Mouse (Mus musculus) liver, postnatal 0 days (tissue): Measurements from ENCODE around the gene Kcna5. TPM values are rescaled to one million over a fixed set of nuclear protein-coding genes. Genes with fewer than 3 reads are reported as not detected.
A peak's percentile ranks its signal among the peaks of the same experiment; 100 is the strongest.

Experiments used
- ATAC-seq: fragments of 200-750 bp; cut with Nextera tagmentation; 2 replicates; pipeline ENCODE4 v1.8.0; 2017; ENCODE audit warnings: mild to moderate bottlenecking, moderate library complexity
- DNase-seq: peaks from one replicate; pipeline ENCODE4 v3.0.0-alpha.2; 2016
- H3K27ac ChIP-seq: fragments of 300-500 bp; sonication (generic); 2 replicates; pipeline ENCODE4 v1.5.1; 2014; ENCODE audit warnings: antibody characterized with exemption, moderate library complexity, mild to moderate bottlenecking, low read depth
- H3K27me3 ChIP-seq: fragments of 300-500 bp; sonication (generic); 2 replicates; pipeline ENCODE4 v1.6.1; 2014; ENCODE audit warnings: low read length, control low read depth, mixed read lengths; ENCODE audit not compliant: insufficient read depth
- H3K36me3 ChIP-seq: fragments of 300-500 bp; sonication (generic); replicated peaks from 2 replicates; pipeline ENCODE4 v1.6.1; 2014; ENCODE audit warnings: mild to moderate bottlenecking, control low read depth, low read length, moderate library complexity, mixed read lengths; ENCODE audit not compliant: insufficient read depth
- H3K4me1 ChIP-seq: fragments of 300-500 bp; sonication (generic); 2 replicates; pipeline ENCODE4 v1.6.1; 2014; ENCODE audit warnings: antibody characterized with exemption, mild to moderate bottlenecking, control low read depth; ENCODE audit not compliant: insufficient read depth
- H3K4me2 ChIP-seq: fragments of 300-500 bp; sonication (generic); 2 replicates; pipeline ENCODE4 v1.6.1; 2014; ENCODE audit warnings: low read depth, mild to moderate bottlenecking, low read length, moderate library complexity, mixed read lengths
- H3K4me3 ChIP-seq: fragments of 300-500 bp; sonication (generic); 2 replicates; pipeline ENCODE4 v1.5.1; 2014; ENCODE audit warnings: low read depth, low read length
- H3K9ac ChIP-seq: fragments of 300-500 bp; sonication (generic); replicated peaks from 2 replicates; pipeline ENCODE4 v1.6.1; 2014; ENCODE audit warnings: mild to moderate bottlenecking, moderate library complexity
- H3K9me3 ChIP-seq: fragments of 300-500 bp; sonication (generic); 2 replicates; pipeline ENCODE4 v1.6.1; 2016; ENCODE audit warnings: mild to moderate bottlenecking, control low read depth, low read length, mixed read lengths
- CTCF ChIP-seq: sonication (generic); IDR thresholded peaks from 2 replicates; pipeline ENCODE4 v1.5.1; 2016; ENCODE audit warnings: antibody characterized with exemption, low read depth
- EP300 ChIP-seq: IDR thresholded peaks from 2 replicates; pipeline ENCODE4 v1.6.1; 2016; ENCODE audit warnings: antibody characterized with exemption, low read depth, mild to moderate bottlenecking
- WGBS: fragments of 180-500 bp; shearing (Covaris S2); extraction: QIAGEN DNeasy Blood & Tissue Kit; methylation state at CpG from one replicate; pipeline ENCODE4 v1.1.7; 2014; ENCODE audit not compliant: insufficient replicate concordance; 5-methylcytosine and 5-hydroxymethylcytosine counted together
- polyA plus RNA-seq: library from polyadenylated mRNA; unstranded; fragments of >200 nt; fragmentation: Nextera tagmentation; extraction: Ambion mirVana; gene quantifications from 2 replicates; pipeline ENCODE4 v1.2.1, GENCODE M21; 2015

Gene Kcna5
- polyA plus RNA-seq, result 0.05 and 0.09 TPM in 2 replicates

GRCm38 (mm10) chr6:126535208-126535910 is at the start of gene Kcna5:
TSS of gene Kcna5 (minus strand) at chr6:126535412.
- Histone ChIP-seq H3K4me3 (no peak within 1 kb of the TSS), H3K9me3 (no peaks in the 10 kb centered on the region), H3K27me3 (peaks cover 14% of the 10 kb centered on the region), H3K4me1 (no peaks in the 10 kb centered on the region), H3K27ac (no peak within 1 kb of the TSS), H3K9ac (no peak within 1 kb of the TSS), H3K36me3 (no peaks in the 10 kb centered on the region), H3K4me2 (peak within 1 kb of the TSS; percentile 26)
- DNase-seq, result peak; percentile 19
- ATAC-seq, result 0 out of 2 replicates have a peak, but pooled peaks have one; percentile 23
- TF ChIP-seq EP300 (no peak), CTCF (no peak)
- 3% methylated on average over 15 of the region's 15 CpGs for WGBS

GRCm38 (mm10) chr6:126583075-126583474 is 47.9 kb upstream of the Kcna5 start:
- H3K9me3 ChIP-seq, result no peaks in the 10 kb centered on the region
- H3K9ac ChIP-seq, result no peak overlapping the region
- H3K27me3 ChIP-seq, result no peaks in the 10 kb centered on the region
- DNase-seq, result peak; percentile 48
- H3K4me2 ChIP-seq, result no peak overlapping the region
- no peak overlapping the region for H3K4me3 ChIP-seq
- H3K4me1 ChIP-seq, result no peaks in the 10 kb centered on the region
- 59% methylated on average over 7 of the region's 7 CpGs for WGBS
- H3K27ac ChIP-seq, result no peak overlapping the region
- TF ChIP-seq EP300 (no peak), CTCF (peak; percentile 75)
- no peaks in the 10 kb centered on the region for H3K36me3 ChIP-seq
- no peak for ATAC-seq

GRCm38 (mm10) chr6:126581632-126582031 is 46.4 kb upstream of the Kcna5 start:
- Histone ChIP-seq H3K27ac (no peak overlapping the region), H3K9me3 (no peaks in the 10 kb centered on the region), H3K9ac (no peak overlapping the region), H3K27me3 (no peaks in the 10 kb centered on the region), H3K4me1 (no peaks in the 10 kb centered on the region), H3K4me2 (no peak overlapping the region), H3K4me3 (no peak overlapping the region), H3K36me3 (no peaks in the 10 kb centered on the region)
- ATAC-seq (no peak), DNase-seq (no peak)
- 69% methylated on average over 8 of the region's 8 CpGs for WGBS
- TF ChIP-seq EP300, result no peak

GRCm38 (mm10) chr6:126580571-126580970 is 45.4 kb upstream of the Kcna5 start:
- TF ChIP-seq EP300, result no peak
- no peak for TF ChIP-seq CTCF
- Histone ChIP-seq H3K4me3 (no peak overlapping the region), H3K9me3 (no peaks in the 10 kb centered on the region), H3K36me3 (no peaks in the 10 kb centered on the region), H3K27ac (no peak overlapping the region), H3K4me2 (no peak overlapping the region), H3K9ac (no peak overlapping the region), H3K27me3 (no peaks in the 10 kb centered on the region), H3K4me1 (no peaks in the 10 kb centered on the region)
- 76% methylated on average over 3 of the region's 3 CpGs for whole genome bisulfite sequencing
- DNase-seq, result no peak
- no peak for ATAC-seq

- H3K4me3 ChIP-seq, result no peak overlapping the region
- H3K27me3 ChIP-seq, result no peaks in the 10 kb centered on the region
- TF ChIP-seq EP300 (no peak), CTCF (no peak)
- no peak overlapping the region for H3K4me2 ChIP-seq
- DNase-seq (no peak), ATAC-seq (no peak)
- H3K27ac ChIP-seq, result no peak overlapping the region
- WGBS, result 64% methylated on average over 3 of the region's 3 CpGs
- H3K9ac ChIP-seq, result no peak overlapping the region
- no peaks in the 10 kb centered on the region for H3K36me3 ChIP-seq
- no peaks in the 10 kb centered on the region for H3K4me1 ChIP-seq
- H3K9me3 ChIP-seq, result no peaks in the 10 kb centered on the region
These were observed 42.2 kb upstream of the Kcna5 start for GRCm38 (mm10) chr6:126577415-126577814.

- WGBS, result 47% methylated on average over 1 of the region's 1 CpGs
- Histone ChIP-seq H3K27me3 (no peaks in the 10 kb centered on the region), H3K4me1 (no peaks in the 10 kb centered on the region), H3K9ac (no peak overlapping the region), H3K9me3 (no peaks in the 10 kb centered on the region), H3K4me2 (no peak overlapping the region), H3K4me3 (no peak overlapping the region), H3K27ac (no peak overlapping the region), H3K36me3 (no peaks in the 10 kb centered on the region)
- ATAC-seq (no peak), DNase-seq (no peak)
- no peak for TF ChIP-seq EP300
- no peak for TF ChIP-seq CTCF
These were observed 41.4 kb upstream of the Kcna5 start for GRCm38 (mm10) chr6:126576566-126576965.
